Mouse (Mus musculus): ENCODE measurements around the gene Mdga2.

Mdga2 gene

DNA sequence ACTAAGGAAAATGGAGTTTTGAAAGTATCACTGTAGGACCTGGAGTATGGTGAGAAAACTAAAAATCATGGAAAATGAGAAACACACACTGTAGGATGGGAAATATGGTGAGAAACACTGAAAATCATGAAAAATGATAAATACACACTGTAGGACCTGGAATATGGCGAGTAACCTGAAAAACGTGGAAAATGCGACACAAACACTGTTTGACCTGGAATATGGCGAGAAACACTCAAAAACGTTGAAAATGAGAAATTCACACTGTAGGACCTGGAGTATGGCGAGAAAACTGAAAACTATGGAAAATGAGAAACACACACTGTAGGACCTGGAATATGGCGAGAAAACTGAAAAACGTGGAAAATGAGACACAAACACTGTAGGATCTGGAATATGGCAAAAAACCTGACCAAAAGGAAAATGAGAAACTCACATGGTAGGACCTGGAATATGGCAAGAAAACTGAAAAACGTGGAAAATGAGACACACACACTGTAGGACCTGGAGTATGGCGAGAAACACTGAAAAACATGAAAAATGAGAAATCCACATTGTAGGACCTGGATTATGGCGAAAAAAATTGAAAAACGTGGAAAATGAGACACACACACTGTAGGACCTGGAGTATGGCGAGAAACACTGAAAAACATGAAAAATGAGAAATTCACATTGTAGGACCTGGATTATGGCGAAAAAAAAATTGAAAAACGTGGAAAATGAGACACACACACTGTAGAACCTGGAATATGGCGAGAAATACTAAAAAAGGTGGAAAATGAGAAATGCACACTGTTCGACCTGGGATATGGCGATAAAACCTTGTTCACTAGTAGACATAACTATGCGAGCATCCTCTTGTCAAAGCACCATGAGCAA lies 163.0 kb downstream of the Mdga2 start:
- peak; percentile 46 for DNase-seq (ENCODE audit: low read depth, low spot score)

DNA sequence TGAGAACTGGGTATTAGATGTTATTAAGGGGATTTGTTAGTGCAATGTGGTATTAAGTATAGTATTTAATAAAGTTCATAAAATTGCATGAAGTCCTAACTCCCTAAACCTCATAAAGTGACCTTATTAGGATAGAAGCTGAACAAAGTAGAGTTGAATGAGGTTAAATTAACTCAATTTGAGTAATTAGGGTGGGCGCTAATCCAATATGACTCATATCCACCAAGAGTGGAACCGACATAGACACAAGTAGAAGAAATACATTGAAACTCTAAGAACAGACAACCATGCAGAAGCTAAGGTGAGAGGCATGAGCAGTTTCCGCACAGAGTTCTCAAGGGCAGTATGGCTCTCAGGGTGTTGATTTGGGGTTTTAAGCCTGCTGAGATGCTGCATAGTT lies 165.7 kb downstream of the Mdga2 start:
- DNase-seq (ENCODE audit: low read depth, low spot score), result no peak

DNA sequence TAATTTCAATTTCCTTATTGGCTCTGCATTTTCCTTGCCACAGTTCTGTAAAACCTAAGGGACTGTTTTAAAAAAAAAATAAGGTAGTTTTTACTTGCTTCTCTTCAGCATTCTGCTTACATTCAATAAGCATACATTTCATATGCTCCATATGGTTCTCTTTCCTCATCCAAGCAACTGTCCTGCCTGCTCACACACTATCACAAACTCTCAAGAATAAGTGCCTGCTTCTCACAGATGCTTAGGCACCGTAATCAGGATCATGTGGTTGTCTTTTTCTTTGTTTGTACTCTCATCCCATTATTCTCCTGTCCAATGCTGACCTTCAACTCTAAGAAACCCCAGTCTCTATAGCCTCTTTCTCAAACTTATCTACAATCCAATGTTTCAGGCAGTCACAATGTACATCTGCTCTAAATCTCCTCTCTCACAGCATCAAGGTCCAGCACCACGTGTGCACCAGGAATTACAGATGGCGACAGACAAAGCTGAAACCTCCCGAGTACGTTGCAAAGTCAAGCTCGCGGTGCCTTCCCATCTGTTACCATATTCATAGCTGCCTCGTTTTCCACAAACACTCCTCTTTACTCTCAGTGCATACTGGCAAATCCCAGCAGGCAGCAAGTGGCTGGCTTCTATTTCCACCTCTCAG lies 177.1 kb downstream of the Mdga2 start:
- DNase-seq (ENCODE audit: low read depth, low spot score), result no peak

DNA sequence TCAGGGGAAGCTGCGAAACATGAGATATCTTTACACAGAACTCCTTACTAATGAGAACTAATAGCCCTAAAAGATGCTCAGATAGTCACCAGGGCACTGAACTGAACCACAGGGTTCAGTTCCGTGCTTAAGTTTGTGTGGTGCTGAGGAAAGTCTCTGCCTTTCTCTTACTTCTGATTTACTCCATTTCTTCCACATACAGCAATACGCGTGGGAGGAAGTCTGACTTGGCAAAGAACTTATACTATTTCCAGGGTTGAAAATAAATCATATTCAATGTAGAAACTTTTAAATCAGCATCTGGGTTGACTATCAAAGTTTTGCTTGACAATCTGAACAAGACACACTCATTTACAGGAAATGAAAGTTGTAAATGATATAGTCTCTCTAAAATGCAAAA lies 180.5 kb downstream of the Mdga2 start:
- DNase-seq (ENCODE audit: low read depth, low spot score), result no peak

DNA sequence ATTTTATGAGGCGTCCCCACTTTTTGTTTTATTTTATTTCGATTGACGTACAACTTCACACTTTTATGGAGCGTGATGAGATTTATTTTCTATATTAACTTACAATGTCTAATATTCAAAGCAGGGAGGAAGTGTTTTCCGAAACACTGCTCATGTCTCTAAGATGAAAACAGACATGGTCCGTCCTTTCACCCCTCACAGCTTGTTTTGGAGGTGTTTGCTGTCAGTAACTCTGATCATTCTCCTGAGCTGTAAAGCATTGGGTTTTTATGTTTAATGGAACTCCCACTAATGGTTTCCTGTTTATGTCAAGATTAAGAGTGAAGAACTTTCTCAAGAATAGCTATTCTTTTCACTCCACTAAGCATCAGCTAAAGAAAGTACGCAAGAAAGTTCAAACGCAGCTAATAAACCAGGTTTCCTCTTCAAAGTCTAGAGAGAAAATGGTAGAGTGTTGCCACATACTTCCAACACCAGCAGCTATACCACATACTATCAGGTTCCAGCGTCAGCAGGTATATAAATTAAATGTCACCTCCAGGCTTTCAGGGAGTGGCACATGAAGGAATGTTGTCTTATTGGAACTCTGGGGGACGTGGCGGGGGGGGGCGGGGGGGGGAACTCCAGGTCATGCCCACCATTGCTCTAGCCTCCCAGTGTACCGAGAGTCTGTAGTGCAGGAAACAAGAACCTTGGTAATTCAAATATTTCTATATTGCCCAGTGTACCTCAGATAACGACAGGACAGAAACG lies 186.7 kb downstream of the Mdga2 start:
- DNase-seq (ENCODE audit: low read depth, low spot score), result no peak

DNA sequence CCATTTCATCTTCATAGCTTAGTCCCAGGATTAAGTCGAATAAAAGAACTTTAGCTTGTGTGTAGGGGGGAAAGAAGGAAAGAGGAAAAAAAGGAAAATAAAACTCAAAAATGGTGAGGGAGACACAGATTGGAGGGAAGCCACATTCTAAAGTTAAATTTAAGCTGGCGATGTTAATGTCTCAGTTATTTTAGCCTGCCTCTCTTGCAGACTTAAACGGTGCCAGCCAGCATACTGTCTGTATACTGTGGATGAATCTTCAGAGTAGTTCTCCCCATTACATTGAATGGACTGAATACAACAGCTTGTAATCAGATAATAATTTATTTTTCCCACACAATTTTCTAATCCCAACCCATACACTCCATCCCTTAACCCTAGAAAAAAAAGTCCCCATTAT lies 205.2 kb downstream of the Mdga2 start:
- no peak for DNase-seq (ENCODE audit: low read depth, low spot score)

DNA sequence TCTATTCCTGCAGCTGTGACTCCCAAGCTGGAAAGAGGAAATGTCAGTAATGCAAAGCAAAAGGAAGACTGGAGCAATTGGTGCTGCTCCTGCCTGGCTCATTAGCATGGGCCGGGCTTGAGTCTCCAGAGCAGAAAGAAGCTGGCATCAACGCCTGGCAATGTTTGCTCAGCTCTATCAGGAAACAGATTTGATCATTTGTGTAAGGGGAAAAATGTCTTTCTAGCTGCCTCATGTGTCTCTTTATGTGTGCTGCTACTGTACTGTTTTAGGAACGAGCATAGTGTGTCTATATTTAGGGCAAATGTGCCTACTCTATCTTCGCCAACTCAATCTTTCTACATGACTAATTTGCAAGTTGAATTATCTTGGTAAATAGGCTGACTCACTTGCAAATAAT lies 211.0 kb downstream of the Mdga2 start:
- no peak for DNase-seq (ENCODE audit: low read depth, low spot score)

DNA sequence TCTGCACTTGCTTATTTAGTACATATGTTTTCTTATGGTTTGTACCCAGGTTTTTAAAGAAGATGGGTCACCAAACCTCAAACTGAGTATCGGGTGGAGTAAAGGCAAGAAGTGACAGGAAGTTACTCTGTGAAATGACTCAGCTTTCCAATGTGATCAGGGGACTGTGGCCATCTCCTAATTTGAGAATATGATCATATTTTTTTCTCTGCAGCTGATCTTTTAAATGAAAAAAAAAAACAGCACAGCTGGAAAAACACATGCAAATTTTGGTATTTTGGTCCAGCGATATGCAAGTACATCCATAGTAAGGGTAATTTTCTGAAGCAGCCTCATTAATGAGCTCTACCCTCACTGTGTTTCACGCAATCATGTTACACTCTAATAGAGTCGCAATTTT lies 212.0 kb downstream of the Mdga2 start:
- DNase-seq (ENCODE audit: low read depth, low spot score), result no peak

DNA sequence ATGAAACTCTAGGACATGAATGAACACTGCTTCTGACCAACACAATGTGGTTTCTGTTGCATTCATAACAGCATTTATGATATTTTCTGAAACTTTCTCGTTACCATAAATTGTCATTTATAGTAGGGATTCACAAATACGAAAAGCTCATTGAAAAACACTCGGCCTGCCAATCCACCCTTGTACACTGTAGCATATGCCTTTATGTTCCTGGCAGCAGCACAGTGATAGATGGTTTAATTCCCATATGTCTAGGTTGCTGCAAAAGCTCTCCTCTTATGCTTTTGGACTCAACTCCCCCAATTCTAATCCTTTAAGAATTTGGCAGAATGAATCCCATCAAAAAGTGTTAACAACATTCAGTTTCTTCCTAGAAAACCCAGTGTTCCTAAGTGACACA lies 213.2 kb downstream of the Mdga2 start:
- no peak for DNase-seq (ENCODE audit: low read depth, low spot score)

DNA sequence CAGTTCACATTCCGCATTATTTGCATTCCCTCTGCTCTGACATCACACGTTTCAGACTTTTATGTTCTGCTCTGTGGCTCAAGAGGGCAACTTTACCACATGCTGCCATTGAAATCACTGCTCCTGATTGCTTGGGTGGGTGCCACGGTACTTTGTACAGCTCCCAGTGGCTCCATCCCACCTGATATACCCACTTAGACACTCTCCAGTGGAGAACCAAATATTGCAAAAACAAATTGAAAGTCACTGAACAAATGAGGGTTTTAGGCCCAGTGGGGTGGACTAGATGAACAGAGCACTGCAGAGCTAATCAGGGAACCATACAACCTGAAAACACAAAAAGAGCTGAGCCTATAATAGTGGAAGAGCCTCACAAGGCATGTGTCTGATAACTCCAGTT lies 268.2 kb downstream of the Mdga2 start:
- no peak for DNase-seq (ENCODE audit: low read depth, low spot score)

DNA sequence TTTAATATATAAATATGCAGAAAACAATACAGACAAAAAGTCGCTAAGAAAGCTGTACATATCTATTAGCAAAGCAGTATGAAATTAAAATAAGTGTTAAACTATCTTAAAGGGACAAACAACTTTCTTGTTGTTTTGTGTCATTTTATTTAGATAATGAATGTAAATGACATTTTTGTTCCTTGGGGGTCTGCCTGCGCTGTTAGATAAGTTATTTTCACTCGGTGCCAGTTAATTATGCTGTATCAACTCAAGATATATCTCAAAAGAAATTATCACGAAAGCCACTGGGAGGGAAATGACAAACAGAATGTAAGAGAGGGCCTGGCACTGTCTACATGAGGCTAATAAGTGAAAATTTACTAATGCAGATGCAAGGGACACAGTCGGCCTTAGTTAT lies 306.6 kb downstream of the Mdga2 start:
- DNase-seq (ENCODE audit: low read depth, low spot score), result no peak

DNA sequence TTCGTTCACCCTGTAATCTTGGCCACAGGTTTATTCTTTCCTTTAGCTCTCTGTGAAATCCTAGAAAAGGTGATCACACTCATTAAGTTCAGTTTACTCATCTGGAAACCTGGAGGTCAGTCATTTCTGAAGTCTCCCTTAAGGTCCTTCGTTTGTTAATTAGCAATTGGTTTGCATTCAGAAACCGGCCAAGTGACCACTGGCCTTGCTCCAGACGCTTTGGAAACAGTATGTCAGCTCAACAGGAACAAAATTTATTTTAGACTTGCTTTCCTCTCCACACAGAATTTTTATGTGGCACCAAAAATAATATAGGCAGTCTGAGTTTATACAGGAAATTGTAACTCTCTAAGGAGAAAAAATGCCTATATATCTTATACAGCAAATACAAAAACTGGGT lies 323.0 kb downstream of the Mdga2 start:
- DNase-seq (ENCODE audit: low read depth, low spot score), result no peak

DNA sequence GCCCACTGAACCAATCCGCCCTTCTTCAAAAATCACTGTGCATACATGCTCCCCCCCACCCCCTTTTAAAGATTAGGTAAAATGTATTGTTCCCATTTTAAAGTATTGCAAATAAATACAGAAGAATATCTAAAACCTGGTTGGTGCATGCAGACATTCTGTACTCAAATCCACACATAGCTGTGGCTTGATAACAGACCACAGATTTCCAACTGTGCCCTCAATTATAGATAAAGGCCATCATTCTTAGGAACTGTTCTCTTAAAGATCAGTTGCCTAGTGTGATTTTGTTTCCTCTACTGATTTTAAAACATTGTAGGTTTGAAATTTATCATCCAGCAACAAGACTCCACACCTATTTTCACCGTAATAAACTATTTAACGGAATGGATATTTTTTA lies 325.6 kb downstream of the Mdga2 start:
- no peak for DNase-seq (ENCODE audit: low read depth, low spot score)

DNA sequence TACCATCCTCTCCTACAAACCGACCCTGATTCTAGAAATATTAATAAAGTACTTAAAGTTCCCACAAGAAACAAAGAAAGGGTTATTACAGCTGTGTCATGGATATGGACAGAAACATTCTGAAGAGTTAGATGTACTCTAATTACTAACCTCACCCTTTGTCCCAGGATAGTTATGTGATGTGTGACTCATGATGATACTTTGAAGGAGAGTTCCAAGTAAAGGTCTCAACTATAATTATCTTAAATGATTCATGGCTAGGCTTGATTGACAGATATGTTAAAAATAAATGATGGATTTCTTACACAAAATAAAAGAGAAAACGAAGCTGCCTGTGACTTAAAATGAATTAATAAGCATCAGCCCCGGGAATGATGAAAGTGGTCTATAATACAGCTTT lies 332.1 kb downstream of the Mdga2 start:
- no peak for DNase-seq (ENCODE audit: low read depth, low spot score)

DNA sequence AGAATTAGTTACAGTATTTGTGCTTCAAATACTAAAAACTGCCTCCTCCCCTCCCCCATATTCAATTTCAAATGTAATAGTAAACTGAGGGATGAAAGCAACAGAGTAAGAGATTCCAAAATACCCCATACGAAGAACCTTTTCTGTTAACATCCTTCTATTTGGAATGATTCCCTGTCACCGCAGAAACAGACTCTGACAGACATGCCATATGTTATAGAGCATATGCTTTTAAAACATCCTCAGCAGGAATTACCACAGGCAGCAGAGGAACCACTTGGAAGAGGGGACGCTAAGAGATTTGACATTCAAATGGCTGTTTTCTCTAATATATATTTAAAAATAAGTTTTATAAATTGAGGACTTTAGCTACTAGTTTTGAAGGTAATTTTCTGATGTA lies 333.1 kb downstream of the Mdga2 start:
- DNase-seq (ENCODE audit: low read depth, low spot score), result no peak

DNA sequence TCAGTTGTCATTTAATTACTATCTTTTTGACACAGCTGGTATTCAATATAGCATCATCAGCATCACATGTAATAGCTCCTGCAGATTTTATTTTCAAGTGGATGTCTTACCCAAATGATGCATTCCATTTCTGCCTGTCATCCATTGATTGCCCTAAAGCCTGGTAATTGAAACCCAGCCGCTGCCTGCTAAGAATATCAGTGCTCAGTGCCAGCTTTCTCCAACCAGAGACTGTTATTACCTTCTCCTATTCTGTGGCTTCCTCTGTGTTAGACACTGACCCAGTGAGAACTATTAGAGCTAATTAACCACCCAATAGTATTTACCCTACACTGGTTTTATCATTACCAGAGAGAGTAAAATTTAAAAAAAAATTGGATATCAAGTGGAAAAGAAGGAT lies 333.7 kb downstream of the Mdga2 start:
- no peak for DNase-seq (ENCODE audit: low read depth, low spot score)

DNA sequence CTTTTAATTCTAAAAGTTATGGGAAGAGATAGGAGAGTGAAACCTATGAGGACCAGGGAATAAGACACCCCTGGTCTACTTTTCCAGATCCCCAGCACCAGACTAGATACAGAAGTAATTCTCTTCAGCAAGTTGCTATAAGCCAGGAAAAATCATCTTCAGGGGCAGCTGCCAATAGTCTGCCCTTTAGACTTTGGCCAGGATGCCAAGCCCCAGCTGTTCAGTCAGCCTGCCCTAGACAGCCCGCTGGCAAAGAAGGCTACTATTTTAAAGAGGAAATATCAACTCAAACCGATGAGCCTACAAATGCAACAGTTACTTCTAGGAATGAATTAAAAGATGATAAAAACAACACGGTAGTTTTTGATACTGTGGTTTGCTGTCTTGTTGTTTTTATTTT lies 356.1 kb downstream of the Mdga2 start:
- DNase-seq (ENCODE audit: low read depth, low spot score), result no peak

DNA sequence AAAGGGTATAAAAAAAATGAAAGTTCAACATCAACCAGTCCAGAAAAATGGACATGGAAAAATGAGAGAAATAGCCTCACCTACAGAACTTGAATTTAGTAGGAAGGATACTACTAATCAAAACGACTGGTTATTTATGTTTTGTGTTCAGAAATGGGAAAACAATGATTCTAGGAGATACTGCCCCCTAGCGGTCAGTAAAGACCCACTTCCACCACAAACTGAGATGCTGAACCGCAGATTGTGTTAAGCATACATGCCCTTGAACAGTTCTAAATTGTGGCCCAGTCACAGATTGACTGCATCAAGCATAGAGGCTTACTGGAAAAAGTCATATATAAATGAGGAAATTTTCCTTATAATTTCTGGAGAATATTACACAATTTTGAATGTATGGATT lies 369.2 kb downstream of the Mdga2 start:
- DNase-seq (ENCODE audit: low read depth, low spot score), result no peak

DNA sequence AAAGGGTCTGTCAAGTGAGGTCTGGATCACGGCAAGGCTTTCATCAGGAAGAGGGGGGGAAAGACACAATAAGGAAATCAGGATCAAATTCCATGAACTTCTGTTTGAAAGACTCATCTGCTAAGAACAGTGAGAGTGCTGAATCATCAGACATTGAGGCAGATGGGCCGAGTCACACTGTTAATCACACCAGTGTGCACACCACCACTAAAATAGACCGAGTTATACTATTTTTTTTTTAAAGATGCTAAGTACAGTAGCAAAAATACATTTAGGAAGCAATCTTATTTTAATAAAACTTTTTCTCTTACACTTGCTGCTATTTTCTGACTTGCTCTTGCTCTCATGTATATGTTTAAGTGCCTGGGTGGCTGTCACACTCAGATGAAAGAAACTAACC lies 382.0 kb downstream of the Mdga2 start:
- no peak for DNase-seq (ENCODE audit: low read depth, low spot score)

DNA sequence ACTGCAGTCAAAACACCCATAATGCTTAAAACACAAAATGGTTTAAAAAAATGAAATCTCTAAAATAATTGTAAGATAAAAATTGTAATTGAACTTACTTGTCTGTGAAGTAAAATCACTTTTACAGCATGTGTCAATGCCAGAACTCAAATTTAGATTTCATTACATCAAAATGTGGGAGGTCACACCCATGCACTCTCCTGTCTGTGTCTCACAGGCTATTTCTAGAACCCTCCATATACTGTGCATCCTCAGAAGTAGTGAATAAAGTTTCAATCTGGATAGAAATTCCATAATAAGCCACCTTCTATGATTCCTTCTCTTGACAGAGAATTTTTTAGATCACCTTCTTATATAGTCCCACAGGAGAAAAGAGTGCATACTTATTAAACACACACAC lies 466.7 kb downstream of the Mdga2 start:
- DNase-seq (ENCODE audit: low read depth, low spot score), result no peak

DNA sequence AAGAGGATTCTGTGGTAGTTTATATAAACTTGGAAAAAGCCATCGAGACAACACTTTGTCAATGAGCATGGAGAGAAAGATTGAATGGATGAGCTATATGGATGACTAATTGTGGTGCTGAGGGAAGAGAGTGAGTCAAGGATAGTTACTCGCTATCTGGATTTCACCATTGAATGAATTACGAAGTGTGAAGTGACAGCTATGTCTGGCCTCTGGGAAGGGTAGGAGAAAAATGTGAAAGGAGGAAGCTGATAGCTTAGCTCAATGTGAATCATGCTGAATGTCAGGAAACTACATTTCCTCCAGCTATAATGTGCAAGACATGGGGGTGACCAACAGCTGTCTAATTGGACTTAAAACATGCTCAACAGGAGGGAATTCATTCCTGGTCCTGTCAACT lies 487.8 kb downstream of the Mdga2 start:
- DNase-seq (ENCODE audit: low read depth, low spot score), result no peak

DNA sequence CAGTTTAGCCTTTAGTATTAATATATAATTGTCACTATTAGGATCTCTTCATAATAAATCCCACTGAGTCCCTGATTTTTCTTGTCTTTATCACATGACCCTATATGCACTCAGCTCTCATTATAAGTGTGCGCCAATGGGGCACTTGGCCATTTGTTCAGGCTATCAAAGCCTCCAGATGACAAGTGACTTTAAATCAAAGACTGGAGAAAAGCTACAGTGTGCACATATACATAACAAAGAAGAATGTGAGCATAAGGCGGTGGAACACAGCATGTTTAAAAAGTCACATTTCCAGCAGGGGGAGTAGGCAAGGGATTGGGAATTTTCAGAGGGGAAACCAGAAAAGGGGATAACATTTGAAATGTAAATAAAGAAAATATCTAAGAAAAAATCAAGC lies 497.9 kb downstream of the Mdga2 start:
- DNase-seq (ENCODE audit: low read depth, low spot score), result no peak

DNA sequence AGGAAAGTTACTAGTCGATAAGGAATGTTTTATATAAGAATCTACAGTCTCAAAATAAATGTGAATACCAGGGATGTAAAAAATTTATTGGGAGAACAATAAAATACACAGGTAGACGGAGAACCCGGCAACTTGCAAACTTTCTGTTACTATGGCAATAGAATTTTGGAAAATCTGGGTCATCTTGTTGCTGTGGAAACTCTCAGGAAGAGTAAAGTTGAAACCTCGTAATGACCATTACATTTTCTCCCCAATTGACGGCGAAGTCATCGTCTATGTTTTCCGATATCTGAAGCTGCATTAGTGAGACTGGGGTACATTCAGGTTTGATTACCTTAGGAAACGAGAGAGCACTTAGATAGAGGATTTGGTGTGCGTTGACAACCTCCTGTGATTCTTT lies 514.0 kb downstream of the Mdga2 start:
- DNase-seq (ENCODE audit: low read depth, low spot score), result no peak
